Mouse (Mus musculus): ENCODE data around the gene Tbxas1.

Tbxas1 gene

GRCm38 (mm10) chr6:38860301-38860700, 14.9 kb upstream of the Tbxas1 start:
- no peak for DNase-seq

DNA sequence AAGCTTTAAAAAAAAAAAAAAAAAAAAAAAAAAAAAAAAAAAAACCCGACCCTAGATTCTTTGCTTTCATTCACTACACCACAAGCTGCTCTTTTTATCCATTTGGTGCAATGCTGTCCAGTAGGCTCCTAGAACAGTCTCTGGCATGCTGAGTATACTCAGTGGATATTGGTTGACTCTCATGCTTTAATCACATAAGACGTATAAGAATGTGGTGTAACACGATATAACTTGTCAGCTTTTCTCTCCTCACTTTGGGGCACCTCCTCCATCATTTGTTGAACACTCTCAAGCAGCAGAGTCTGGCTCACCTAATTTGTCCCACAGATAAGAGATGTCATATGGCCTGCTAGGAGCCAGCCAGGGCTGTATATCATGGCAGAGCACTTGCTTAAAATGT, 11.6 kb upstream of the Tbxas1 start:
- DNase-seq, result no peak

DNA sequence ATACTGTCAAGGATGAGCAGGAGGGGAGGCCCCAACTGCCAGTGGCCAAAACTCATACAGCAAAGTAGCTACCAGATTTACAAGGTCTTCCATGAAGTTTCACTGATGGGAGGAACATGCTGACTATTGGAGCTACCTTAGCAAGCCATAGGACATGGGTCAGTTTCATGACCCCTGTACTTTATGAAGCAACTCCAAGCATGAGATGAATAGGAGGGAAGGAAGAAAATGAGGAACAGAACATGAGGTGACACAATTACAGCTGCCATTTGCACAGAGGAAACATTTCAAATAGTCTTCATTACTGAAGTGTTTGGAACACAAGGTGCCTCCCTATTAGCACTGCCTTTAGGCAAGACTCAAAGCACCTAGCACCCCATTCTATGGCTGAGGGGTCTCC, 9.4 kb upstream of the Tbxas1 start:
- DNase-seq, result no peak

GRCm38 (mm10) chr6:38866357-38866756, 8.8 kb upstream of the Tbxas1 start:
- DNase-seq, result no peak

GRCm38 (mm10) chr6:38866761-38867160, 8.4 kb upstream of the Tbxas1 start:
- no peak for DNase-seq

GRCm38 (mm10) chr6:38867291-38867690, 7.9 kb upstream of the Tbxas1 start:
- no peak for DNase-seq

DNA sequence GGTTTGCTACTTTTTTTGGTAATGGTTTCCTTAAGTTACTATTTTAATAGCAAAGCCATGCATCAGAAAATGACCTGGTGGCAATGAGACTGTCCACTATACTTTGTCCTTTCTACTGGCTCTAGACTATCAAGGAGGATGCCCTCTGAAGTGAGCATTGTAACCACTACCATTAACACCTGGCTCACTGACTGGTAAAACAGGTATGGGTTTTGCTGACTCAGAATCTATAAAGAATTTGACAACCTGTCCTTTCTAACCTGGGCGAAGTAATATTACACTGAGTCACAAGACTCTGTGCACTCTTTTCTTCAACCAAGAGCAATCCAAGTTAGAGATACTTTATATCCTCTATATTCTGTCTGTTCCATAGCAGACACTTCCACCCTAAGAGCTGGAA, 6.2 kb upstream of the Tbxas1 start:
- no peak for DNase-seq

GRCm38 (mm10) chr6:38870070-38870469, 5.1 kb upstream of the Tbxas1 start:
- no peak for DNase-seq

GRCm38 (mm10) chr6:38871051-38871450, 4.2 kb upstream of the Tbxas1 start:
- no peak for DNase-seq

DNA sequence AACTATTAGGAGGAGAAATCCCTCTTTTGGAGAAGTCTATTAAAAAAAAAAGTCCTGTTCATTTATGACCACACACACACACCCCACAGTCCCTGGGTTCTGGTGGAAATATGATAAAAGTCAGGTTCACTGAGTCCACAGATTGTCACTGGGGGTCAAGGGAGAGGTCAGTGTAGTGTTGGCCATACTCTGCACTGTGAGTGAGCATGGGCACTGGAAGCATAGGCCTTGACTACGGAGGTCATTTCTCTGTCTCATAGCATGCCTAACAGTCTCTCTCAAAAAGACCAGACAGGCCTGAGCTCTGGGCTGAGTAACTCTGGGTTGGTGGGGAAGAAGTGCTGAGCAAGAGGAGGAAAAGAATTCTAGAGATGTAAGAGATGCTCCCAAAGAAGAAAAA, 1.9 kb upstream of the Tbxas1 start:
- DNase-seq, result no peak

DNA sequence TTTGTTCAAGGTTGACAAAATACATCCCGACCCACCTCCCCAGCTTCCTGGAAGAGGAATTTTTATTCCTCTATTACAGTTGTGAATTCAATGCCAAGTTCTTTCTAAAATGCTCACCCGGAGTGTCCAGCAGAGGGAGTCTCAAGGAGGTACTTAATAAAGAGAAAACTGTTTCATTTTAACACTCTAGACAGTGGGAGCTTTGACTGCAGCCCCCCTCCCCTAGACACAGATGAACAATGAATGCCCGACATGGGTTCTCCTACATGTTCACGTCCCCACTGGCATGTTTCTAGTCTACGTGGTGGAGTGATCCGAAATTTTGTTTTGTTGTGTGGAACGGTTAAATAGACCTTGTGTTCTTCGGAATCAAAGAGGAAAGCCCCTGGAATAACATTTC, 1.2 kb upstream of the Tbxas1 start:
- DNase-seq, result peak; percentile 80 to 84

- peak; percentile 27 to 45 for DNase-seq
Observed at GRCm38 (mm10) chr6:38874565-38875257, 493 bp upstream of the Tbxas1 start.

DNA sequence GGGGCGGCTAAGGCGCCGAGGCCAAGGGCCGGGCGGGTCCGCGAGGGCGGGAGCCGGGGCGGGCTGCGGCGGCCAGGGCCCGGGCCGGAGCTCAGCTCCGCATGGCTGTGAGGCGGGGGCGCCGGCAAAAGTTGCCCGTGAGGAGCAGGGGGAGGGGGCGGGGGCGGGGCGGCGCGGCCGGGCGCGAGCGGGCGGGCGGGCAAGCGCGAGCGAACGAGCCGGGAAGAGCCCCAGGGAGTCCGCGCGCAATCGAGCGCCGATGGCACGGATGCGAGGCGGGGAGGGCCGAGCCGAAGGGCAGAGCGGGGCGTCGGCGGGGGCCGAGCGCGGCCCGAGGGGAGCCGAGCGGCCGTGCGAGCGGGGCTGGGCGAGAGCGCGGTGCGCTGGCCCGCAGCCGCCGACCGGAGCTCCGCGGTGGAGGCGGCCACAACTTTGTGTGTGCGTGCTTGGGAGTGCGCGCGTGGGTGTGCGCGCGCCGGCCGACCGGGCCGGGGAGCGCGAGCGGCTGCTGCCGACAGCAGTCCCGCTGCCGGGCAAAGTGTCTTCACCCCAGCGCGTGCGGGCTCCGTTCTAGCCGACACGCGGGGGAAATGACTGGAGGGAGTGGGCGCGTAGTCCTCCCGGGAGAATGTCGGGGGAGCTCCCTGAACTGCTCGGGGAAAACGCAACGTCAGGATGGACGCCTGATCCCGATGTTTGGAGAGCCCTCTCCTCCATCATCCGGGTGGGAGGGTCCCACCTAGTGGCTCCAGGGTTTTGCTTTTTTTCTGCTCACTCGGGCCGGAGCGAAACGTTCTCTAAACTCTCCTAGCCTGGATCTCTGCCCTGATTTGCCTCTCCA, 1.1 kb downstream of the Tbxas1 start, which contains the start of gene Hipk2:
Hipk2 (minus strand) TSS at position 95 of the 841 bp plus-strand sequence.
- peak; percentile 83 to 89 for DNase-seq

GRCm38 (mm10) chr6:38877674-38878073, 2.5 kb downstream of the Tbxas1 start:
- DNase-seq, result no peak

- DNase-seq, result no peak
Observed at GRCm38 (mm10) chr6:38881468-38881867, 6.3 kb downstream of the Tbxas1 start.

- no peak for DNase-seq
Observed at GRCm38 (mm10) chr6:38881975-38882374, 6.8 kb downstream of the Tbxas1 start.

GRCm38 (mm10) chr6:38882728-38883171, 7.5 kb downstream of the Tbxas1 start:
- peak; percentile 69 to 80 for DNase-seq

GRCm38 (mm10) chr6:38884482-38884881, 9.3 kb downstream of the Tbxas1 start:
- no peak for DNase-seq

DNA sequence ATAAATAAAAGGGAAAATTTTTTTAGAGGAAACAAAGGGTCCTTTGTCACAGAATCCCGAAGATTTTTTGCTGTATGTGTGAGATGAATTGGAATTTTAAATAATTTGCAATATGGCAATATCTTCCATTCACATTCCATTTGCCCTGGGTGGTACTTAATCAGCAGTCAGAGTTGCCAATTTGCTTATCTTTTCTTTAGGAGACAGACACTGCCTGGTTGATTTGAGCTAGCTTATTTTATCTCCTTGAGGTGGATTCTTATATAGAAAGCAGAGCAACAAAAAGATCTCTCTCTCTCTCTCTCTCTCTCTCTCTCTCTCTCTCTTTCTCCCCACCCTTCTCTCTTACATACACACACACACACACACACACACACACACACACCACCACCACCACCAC, 9.9 kb downstream of the Tbxas1 start:
- no peak for DNase-seq

DNA sequence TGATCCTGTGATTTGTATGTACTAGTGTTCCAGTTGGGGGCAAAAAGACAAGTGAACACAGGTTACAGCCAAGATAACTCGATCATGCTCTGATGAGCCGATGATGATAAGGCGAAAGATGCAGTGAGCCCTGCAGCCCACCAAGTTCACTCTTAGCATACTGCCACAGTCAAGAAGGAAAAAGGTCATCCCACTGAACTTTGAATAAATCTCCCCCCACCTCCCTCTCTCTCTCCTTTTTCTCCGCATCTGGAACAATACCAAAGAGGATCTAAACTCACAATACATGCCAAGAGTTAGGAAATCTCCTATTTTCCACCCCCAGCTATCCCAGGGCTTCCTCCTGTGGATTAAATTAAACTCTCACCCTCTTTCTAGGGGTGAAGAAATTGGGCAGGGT, 12.2 kb downstream of the Tbxas1 start:
- no peak for DNase-seq

- DNase-seq, result no peak
Observed at GRCm38 (mm10) chr6:38889156-38889555, 14.0 kb downstream of the Tbxas1 start.

- DNase-seq, result no peak
Observed at GRCm38 (mm10) chr6:38892017-38892416, 16.8 kb downstream of the Tbxas1 start.

- no peak for DNase-seq
Observed at GRCm38 (mm10) chr6:38893615-38894014, 18.4 kb downstream of the Tbxas1 start.

- DNase-seq, result no peak
Observed at GRCm38 (mm10) chr6:38900073-38900472, 24.9 kb downstream of the Tbxas1 start.

Data from cerebellum, postnatal 10 days (tissue).